Mouse (Mus musculus) MEL (cell line): ENCODE measurements at regions not wholly inside any gene's neighbourhood (a gene's known extent, or its start where the extent isn't known, plus 50 kb on each side); places are given as distances from the start of the nearest gene placed in this dataset.
"Not testable (repeated sequence)": the region's sequence is repeated elsewhere in the genome, so short reads cannot be mapped to it uniquely, and the experiment has no call there.

Source experiments
- CTCF ChIP-seq, 3 experiments: IDR thresholded peaks in 2 of 3; conservative IDR thresholded peaks in 1 of 3; 2 replicates each; pipeline ENCODE4 v1.5.1; 2011 to 2012; ENCODE audit warnings: low read length in 3 of 3, low read depth in 2 of 3, mild to moderate bottlenecking in 2 of 3, improper control_type of control experiment in 1 of 3, inconsistent platforms in 1 of 3, mixed read lengths in 1 of 3, moderate library complexity in 1 of 3; ENCODE audit not compliant: control insufficient read depth in 1 of 3, insufficient read depth in 1 of 3, poor library complexity in 1 of 3, severe bottlenecking in 1 of 3
- MAFK ChIP-seq: IDR thresholded peaks from 2 replicates; pipeline ENCODE4 v1.6.1; 2011; ENCODE audit warnings: low read depth, mild to moderate bottlenecking, low read length, improper control_type of control experiment, borderline replicate concordance

- TF ChIP-seq CTCF (IDR thresholded peaks at IDR 0.05 in 2 of 3, conservative IDR thresholded peaks at IDR 0.05 in 1 of 3; ENCODE audit: control insufficient read depth in 1 of 3, insufficient read depth in 1 of 3, low read depth in 2 of 3, low read length in 3 of 3, poor library complexity in 1 of 3, severe bottlenecking in 1 of 3); MAFK: not testable (repeated sequence)
Measured at GRCm38 (mm10) chr14:53518954-53519353, 735.0 kb downstream of the Dad1 start.
